Mouse (Mus musculus): Measurements from ENCODE around the gene Wdr4.
A peak's percentile ranks its signal among the peaks of the same experiment; 100 is the strongest.

- TF ChIP-seq CTCF (IDR thresholded peaks at IDR 0.05; ENCODE audit: extremely low read depth, insufficient read depth, insufficient read length, insufficient replicate concordance) (peak; percentile 23; the same call in 1 of the 2 replicates), POLR2A (IDR thresholded peaks at IDR 0.05; ENCODE audit: low read depth, low read length) (no peak)
Observed at GRCm38 (mm10) chr17:31529314-31529713, 9.5 kb upstream of the Wdr4 start.

Measured in spleen, adult 2 months (tissue).